Mouse (Mus musculus) CD8-positive naive resting alpha-beta T cell, adult 2 months (primary cell): ENCODE data around the gene 4930426L09Rik.

Experiments
- DNase-seq, 2 experiments: peaks; one replicate each; pipeline ENCODE4 v3.0.0; 2022; ENCODE audit warnings: low read depth in 2 of 2, low spot score in 2 of 2

The 4930426L09Rik gene

GRCm38 (mm10) chr2:18998054-18998478 lies at the start of gene 4930426L09Rik, which contains the start of gene Pip4k2a:
TSS of gene 4930426L09Rik (plus strand) at chr2:18998343.
TSS of gene Pip4k2a (minus strand) at chr2:18998126.
- DNase-seq: peak; percentile 93

- DNase-seq: no peak
Observed at GRCm38 (mm10) chr2:18948741-18949140, 49.4 kb upstream of the 4930426L09Rik start.

DNA sequence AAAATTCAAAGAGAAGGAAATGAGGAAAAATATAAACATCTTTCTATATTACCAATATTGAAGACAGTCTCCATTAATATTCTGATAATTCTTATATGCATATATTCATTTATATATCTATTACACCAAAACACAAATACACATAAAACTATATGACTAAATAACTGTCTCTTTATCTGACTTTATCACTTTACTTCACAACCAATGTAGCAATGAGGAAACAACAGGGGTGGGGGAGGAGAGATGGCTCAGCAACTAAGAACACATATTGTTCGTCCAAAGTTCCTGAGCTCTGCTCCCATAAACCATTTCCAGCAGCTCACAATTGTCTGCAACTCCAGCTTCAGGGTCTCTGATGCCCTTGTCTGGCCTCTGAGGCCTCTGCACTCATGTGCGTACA lies 47.4 kb upstream of the 4930426L09Rik start:
- no peak for DNase-seq

- DNase-seq: peak; percentile 62 to 72
Observed at GRCm38 (mm10) chr2:18952102-18952673, 46.0 kb upstream of the 4930426L09Rik start.

DNA sequence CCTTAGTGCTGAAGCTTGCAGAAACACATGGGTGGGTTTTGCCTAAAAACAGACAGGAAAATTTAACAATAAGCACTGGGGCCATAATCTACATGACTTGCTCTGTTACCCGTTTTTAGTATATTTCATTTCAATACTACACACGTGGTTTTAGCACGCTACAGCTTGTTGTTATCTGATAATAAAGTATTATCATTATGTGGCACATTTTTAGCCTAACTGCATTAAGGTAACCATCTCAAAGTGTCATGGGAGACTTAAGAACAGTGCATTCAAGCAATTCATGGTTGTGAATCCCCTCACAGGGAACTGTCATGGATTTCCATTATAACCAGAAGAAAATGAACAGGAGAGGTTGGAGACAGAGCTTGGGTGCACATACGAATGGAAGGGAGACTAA lies 43.7 kb upstream of the 4930426L09Rik start:
- no peak for DNase-seq

GRCm38 (mm10) chr2:18955022-18955421 lies 43.1 kb upstream of the 4930426L09Rik start:
- DNase-seq: no peak

DNA sequence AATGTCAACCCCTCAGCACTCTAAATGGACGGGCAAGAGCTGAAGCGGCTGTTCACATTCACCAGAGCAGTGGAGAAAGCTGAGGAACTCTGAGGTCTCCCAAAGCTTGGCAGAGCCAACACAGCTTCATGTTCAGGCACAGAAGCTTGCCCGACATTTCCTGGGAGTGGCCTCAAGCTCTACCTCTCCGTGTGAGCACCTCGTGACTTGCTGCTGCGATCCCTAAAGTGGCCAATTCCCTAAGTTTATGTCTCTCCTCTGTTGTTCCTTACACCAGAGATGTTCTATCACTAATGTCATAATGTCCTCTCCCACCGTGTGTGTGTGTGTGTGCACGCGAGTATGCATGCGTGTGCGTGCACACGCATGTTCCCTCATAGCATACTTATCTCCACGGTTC lies 42.5 kb upstream of the 4930426L09Rik start:
- DNase-seq: no peak

GRCm38 (mm10) chr2:18956424-18956823 lies 41.7 kb upstream of the 4930426L09Rik start:
- DNase-seq: no peak

- no peak for DNase-seq
Observed at GRCm38 (mm10) chr2:18956945-18957344, 41.2 kb upstream of the 4930426L09Rik start.

DNA sequence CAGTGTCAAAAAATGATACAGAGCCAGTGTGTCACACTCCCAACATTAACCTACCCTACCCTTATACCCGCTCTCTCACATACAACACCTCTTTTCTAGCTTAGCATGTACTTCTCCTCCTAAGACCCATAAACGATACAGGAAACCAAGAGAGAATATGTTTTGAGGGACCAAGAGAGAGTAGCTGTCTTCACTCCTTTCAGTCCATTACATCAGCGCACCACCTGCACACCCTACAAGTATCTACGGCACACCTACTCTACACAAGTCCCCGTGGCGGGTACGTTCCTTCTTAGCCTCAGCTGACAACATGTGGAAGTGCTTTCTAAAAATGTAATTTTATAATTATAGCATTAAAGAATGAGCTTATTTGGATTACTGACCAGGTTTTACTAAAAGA lies 40.7 kb upstream of the 4930426L09Rik start:
- DNase-seq: peak; percentile 44 to 46

- no peak for DNase-seq
Observed at GRCm38 (mm10) chr2:18958044-18958443, 40.1 kb upstream of the 4930426L09Rik start.

- DNase-seq: peak in 1 of 2 experiments; percentile 36
Observed at GRCm38 (mm10) chr2:18958501-18958900, 39.6 kb upstream of the 4930426L09Rik start.

- DNase-seq: peak; percentile 51 to 54
Observed at GRCm38 (mm10) chr2:18959008-18959407, 39.1 kb upstream of the 4930426L09Rik start.

GRCm38 (mm10) chr2:18959558-18959957 lies 38.6 kb upstream of the 4930426L09Rik start:
- no peak for DNase-seq

DNA sequence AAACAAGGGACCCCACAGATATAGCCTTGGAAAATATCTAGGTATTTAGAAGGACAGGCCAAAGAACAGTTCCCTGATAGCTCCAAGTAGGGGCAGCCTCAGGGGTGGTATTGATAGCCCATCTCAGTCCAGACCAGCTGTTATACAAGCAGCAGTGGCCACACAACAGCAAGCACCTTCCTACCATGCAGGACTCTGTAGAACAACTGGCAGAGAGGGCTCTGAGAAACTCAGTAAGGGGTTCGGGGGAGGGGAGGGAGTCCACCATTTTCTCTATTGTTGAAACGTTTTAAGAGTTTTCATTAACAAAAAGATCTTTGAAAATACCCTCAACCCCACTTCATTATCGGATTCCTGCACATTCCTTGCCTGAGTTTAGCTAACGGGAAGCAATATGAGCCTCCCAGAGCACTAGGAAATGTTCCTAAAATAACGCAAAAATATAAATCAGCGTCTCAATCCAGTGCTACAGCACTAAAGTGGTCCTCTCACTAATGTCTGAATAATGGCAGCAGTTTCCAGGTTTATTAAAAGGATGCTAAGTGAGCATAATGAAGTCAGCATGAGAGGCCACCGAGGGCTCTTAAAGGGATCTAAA lies 37.7 kb upstream of the 4930426L09Rik start:
- DNase-seq: no peak

DNA sequence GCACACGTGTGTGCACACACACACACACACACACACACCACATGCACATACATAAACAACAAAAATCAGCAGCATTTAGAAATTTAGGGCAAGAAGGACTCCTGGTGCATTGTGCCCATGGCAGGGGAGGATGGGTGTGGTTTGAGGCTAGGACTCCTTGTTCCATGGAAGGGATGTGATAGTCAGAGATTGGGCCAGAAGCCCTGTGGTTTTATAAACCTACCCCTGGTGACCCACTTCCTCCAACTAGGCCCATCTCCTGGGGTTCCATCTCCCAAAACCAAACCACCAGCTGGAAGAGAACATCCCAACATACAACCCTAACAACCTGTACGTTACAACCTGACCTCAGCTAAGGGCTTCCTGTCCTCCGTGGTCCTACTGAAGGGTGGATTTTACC lies 35.6 kb upstream of the 4930426L09Rik start:
- DNase-seq: no peak

- DNase-seq: no peak
Observed at GRCm38 (mm10) chr2:18963286-18964040, 34.7 kb upstream of the 4930426L09Rik start.

DNA sequence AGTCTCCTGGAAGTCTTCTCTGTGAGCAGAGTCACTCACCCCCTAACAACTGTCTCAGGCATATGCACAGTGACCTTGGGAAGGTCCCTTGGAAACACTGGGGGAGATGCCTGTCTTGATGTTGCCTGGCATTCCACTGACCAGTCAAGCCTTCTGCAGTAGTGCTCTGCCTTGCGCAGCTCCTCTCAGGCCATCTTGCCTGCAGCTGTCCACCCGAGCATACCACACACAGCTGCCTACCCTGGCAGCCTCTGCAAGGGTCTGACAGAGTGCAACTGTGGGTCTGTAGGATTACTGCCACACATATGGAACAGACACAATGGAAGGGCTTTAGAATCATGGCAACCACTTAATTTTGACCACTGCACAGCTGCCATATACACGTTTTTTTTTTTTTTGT lies 33.0 kb upstream of the 4930426L09Rik start:
- no peak for DNase-seq

- no peak for DNase-seq
Observed at GRCm38 (mm10) chr2:18965950-18966349, 32.2 kb upstream of the 4930426L09Rik start.

- no peak for DNase-seq
Observed at GRCm38 (mm10) chr2:18966566-18966965, 31.6 kb upstream of the 4930426L09Rik start.

- DNase-seq: peak in 1 of 2 experiments; percentile 38
Observed at GRCm38 (mm10) chr2:18967451-18968063, 30.6 kb upstream of the 4930426L09Rik start.
